Comparison of ENCODE assay signal across 32 mouse cellular contexts in the genomic region with DNA sequence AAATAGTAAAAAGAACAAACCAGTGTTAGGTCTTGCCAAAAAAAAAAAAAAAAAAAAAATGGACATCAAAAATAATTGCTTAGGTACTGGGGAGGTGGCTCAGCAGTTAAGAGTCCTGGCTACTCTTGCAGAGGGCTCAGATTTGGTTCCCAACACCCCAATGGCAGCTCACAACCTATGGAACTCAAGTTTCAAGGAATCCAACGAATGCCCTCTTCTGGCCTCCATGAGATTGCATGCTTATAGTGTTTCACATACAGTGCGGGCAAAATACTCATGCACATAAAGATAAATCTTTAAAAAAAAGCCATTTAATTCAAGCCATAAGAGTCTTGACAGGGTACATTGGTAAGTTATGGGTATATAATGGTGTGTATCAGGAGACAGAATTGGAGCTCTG.
A peak's percentile ranks its signal among the peaks of the same experiment; 100 is the strongest.
DNase-seq lines count a peak whose midpoint lies in the region; ATAC-seq and TF ChIP-seq lines count a peak whose summit lies in the region.
"Had no signal": no experiment of that assay in that cellular context is flagged by ENCODE, and none has a peak within 500 bp of the region (broad histone marks: within the 10 kb centered on the region; RNA-seq: fewer than 3 reads in every experiment).

No protein-coding gene starts in this region.

- no peak overlapping the region for H3K9ac ChIP-seq in liver, postnatal 0 days (replicated peaks)
- H3K9ac ChIP-seq in liver, embryonic 12.5 days, result no peak overlapping the region
- no peak overlapping the region for H3K9ac ChIP-seq in ES-E14 (ENCODE audit: insufficient read depth, low read depth, low read length, poor library complexity, severe bottlenecking)
- H3K9ac ChIP-seq: forebrain, embryonic 13.5 days; heart, embryonic 12.5 days; hindbrain, embryonic 13.5 days; kidney, embryonic 15.5 days; limb, embryonic 13.5 days; midbrain, embryonic 15.5 days; neural tube, embryonic 15.5 days; stomach, embryonic 15.5 days had no signal

- H3K4me2 ChIP-seq in liver, postnatal 0 days (ENCODE audit: low read depth, low read length), result no peak overlapping the region
- H3K4me2 ChIP-seq in liver, embryonic 12.5 days, result no peak overlapping the region
- H3K4me2 ChIP-seq: forebrain, embryonic 13.5 days; heart, embryonic 12.5 days; hindbrain, embryonic 13.5 days; kidney, embryonic 15.5 days; limb, embryonic 13.5 days; liver, embryonic 11.5 days; midbrain, embryonic 15.5 days; neural tube, embryonic 15.5 days; stomach, embryonic 15.5 days had no signal

- no peaks in the 10 kb centered on the region for H3K4me1 ChIP-seq in liver, postnatal 0 days (ENCODE audit: insufficient read depth)
- no peaks in the 10 kb centered on the region for H3K4me1 ChIP-seq in liver, embryonic 12.5 days
- H3K4me1 ChIP-seq in E14TG2a.4 (replicated peaks; ENCODE audit: low read depth, low read length) (peaks cover 23% of the 10 kb centered on the region), ES-E14 (ENCODE audit: control insufficient read depth in 2 of 2, insufficient read depth in 2 of 2, low read length in 2 of 2, poor library complexity in 1 of 2) (0 out of 4 replicates have a peak, but pooled peaks cover 0 to 1% of the 10 kb centered on the region in 2 experiments)
- no peaks in the 10 kb centered on the region for H3K4me1 ChIP-seq in embryonic facial prominence, embryonic 10.5 days
- H3K4me1 ChIP-seq: forebrain, embryonic 13.5 days; heart, embryonic 12.5 days; hindbrain, embryonic 13.5 days; kidney, embryonic 15.5 days; limb, embryonic 13.5 days; midbrain, embryonic 10.5 days; midbrain, embryonic 15.5 days; neural tube, embryonic 15.5 days; stomach, embryonic 15.5 days had no signal

- in situ Hi-C loops in ES-E14 (cut with MboI; ENCODE audit: low sequenced_read_pairs in 2 of 2, unreplicated experiment in 2 of 2), result no loop called here

- no peaks in the 10 kb centered on the region for H3K9me3 ChIP-seq in liver, postnatal 0 days (ENCODE audit: low read length)
- no peaks in the 10 kb centered on the region for H3K9me3 ChIP-seq in liver, embryonic 12.5 days (replicated peaks)
- H3K9me3 ChIP-seq in E14TG2a.4 (ENCODE audit: low read length), result no peaks in the 10 kb centered on the region
- H3K9me3 ChIP-seq in ES-E14 (ENCODE audit: control insufficient read depth, insufficient read depth, low read depth, low read length), result no peaks in the 10 kb centered on the region
- H3K9me3 ChIP-seq in embryonic facial prominence, embryonic 10.5 days, result no peaks in the 10 kb centered on the region
- H3K9me3 ChIP-seq: forebrain, embryonic 13.5 days; heart, embryonic 12.5 days; hindbrain, embryonic 13.5 days; kidney, embryonic 15.5 days; limb, embryonic 13.5 days; midbrain, embryonic 10.5 days; midbrain, embryonic 15.5 days; neural tube, embryonic 15.5 days; stomach, embryonic 15.5 days had no signal

- TF ChIP-seq EP300 in liver, postnatal 0 days (IDR thresholded peaks at IDR 0.05; ENCODE audit: low read depth), result no peak

- no peak for ATAC-seq in liver, postnatal 0 days
- ATAC-seq in liver, embryonic 12.5 days, result no peak
- ATAC-seq: forebrain, embryonic 13.5 days; midbrain, embryonic 15.5 days had no signal

- TF ChIP-seq CTCF in liver, postnatal 0 days (IDR thresholded peaks at IDR 0.05; ENCODE audit: low read depth), result peak; percentile 16; the same call in 1 of the 2 replicates
- 0 out of 2 replicates have a peak, but pooled peaks have one; percentile 14 for TF ChIP-seq CTCF in E14TG2a.4 (conservative IDR thresholded peaks at IDR 0.05; ENCODE audit: low read length)

- no peak overlapping the region for H3K27ac ChIP-seq in liver, postnatal 0 days (ENCODE audit: low read depth)
- H3K27ac ChIP-seq in liver, embryonic 12.5 days, result no peak overlapping the region
- H3K27ac ChIP-seq in ES-E14 (ENCODE audit: insufficient read depth, low read depth, low read length, poor library complexity, severe bottlenecking), result no peak overlapping the region
- H3K27ac ChIP-seq in embryonic facial prominence, embryonic 10.5 days (replicated peaks), result no peak overlapping the region
- H3K27ac ChIP-seq: forebrain, embryonic 13.5 days; hindbrain, embryonic 13.5 days; kidney, embryonic 15.5 days; layer of hippocampus, adult 2 months; limb, embryonic 13.5 days; midbrain, embryonic 10.5 days; midbrain, embryonic 15.5 days; neural tube, embryonic 15.5 days; stomach, embryonic 15.5 days had no signal

- no peaks in the 10 kb centered on the region for H3K36me3 ChIP-seq in liver, postnatal 0 days (replicated peaks; ENCODE audit: insufficient read depth, low read length)
- no peaks in the 10 kb centered on the region for H3K36me3 ChIP-seq in liver, embryonic 12.5 days
- H3K36me3 ChIP-seq in E14TG2a.4 (ENCODE audit: insufficient read depth, low read length) (no peaks in the 10 kb centered on the region), ES-E14 (ENCODE audit: control insufficient read depth, insufficient read depth, low read length, poor library complexity, severe bottlenecking) (no peaks in the 10 kb centered on the region)
- H3K36me3 ChIP-seq in embryonic facial prominence, embryonic 10.5 days (replicated peaks), result no peaks in the 10 kb centered on the region
- H3K36me3 ChIP-seq: heart, embryonic 12.5 days; hindbrain, embryonic 13.5 days; kidney, embryonic 15.5 days; limb, embryonic 13.5 days; midbrain, embryonic 10.5 days; midbrain, embryonic 15.5 days; neural tube, embryonic 15.5 days; stomach, embryonic 15.5 days had no signal

- H3K27me3 ChIP-seq in liver, postnatal 0 days (ENCODE audit: insufficient read depth, low read length), result no peaks in the 10 kb centered on the region
- H3K27me3 ChIP-seq in liver, embryonic 12.5 days (replicated peaks), result no peaks in the 10 kb centered on the region
- no peaks in the 10 kb centered on the region for H3K27me3 ChIP-seq in E14TG2a.4 (ENCODE audit: insufficient read depth, low read length)
- H3K27me3 ChIP-seq in embryonic facial prominence, embryonic 10.5 days (replicated peaks; ENCODE audit: low read depth, poor library complexity, severe bottlenecking), result no peaks in the 10 kb centered on the region
- H3K27me3 ChIP-seq: forebrain, embryonic 13.5 days; heart, embryonic 12.5 days; hindbrain, embryonic 13.5 days; kidney, embryonic 15.5 days; limb, embryonic 13.5 days; midbrain, embryonic 15.5 days; neural tube, embryonic 15.5 days; stomach, embryonic 15.5 days had no signal

- no peak overlapping the region for H3K4me3 ChIP-seq in liver, postnatal 0 days (ENCODE audit: low read depth, low read length)
- H3K4me3 ChIP-seq in liver, embryonic 12.5 days, result no peak overlapping the region
- H3K4me3 ChIP-seq in E14TG2a.4 (replicated peaks; ENCODE audit: low read length), result no peak overlapping the region
- no peak overlapping the region for H3K4me3 ChIP-seq in ES-E14 (ENCODE audit: insufficient read depth in 1 of 2, low read depth in 1 of 2, low read length in 2 of 2, poor library complexity in 1 of 2, severe bottlenecking in 1 of 2)
- H3K4me3 ChIP-seq in embryonic facial prominence, embryonic 10.5 days, result no peak overlapping the region
- H3K4me3 ChIP-seq: forebrain, embryonic 13.5 days; heart, embryonic 12.5 days; hindbrain, embryonic 13.5 days; kidney, embryonic 15.5 days; layer of hippocampus, adult 2 months; limb, embryonic 13.5 days; midbrain, embryonic 10.5 days; midbrain, embryonic 15.5 days; myocyte; neural tube, embryonic 15.5 days; stomach, embryonic 15.5 days had no signal

- WGBS in liver, postnatal 0 days (ENCODE audit: insufficient replicate concordance), result 78% methylated on average over 2 of the region's 2 CpGs
- WGBS in liver, embryonic 12.5 days (ENCODE audit: insufficient replicate concordance), result 82% methylated on average over 2 of the region's 2 CpGs
- WGBS in embryonic facial prominence, embryonic 10.5 days, result 86% methylated on average over 2 of the region's 2 CpGs

- DNase-seq in liver, postnatal 0 days, result no peak
- DNase-seq in ES-E14 (ENCODE audit: low read depth, low spot score) (no peak), ZHBTc4 (ENCODE audit: low read depth, low spot score) (peak; percentile 43)
- DNase-seq in embryonic facial prominence, embryonic 10.5 days (ENCODE audit: low spot score), result no peak
- no peak for DNase-seq in right cerebral cortex, adult 2 months (ENCODE audit: low spot score in 2 of 2)
- DNase-seq: adrenal gland, adult 8-10 months; cerebellum, adult 2 months; cerebellum, postnatal 14 days; gastrocnemius, postnatal 14 days; heart, adult 18-20 months; heart, postnatal 4 days; kidney, adult 18-20 months; kidney, postnatal 25 days; lung, adult 18-20 months; lung, postnatal 10 days; retina, postnatal 1 day; right cerebral cortex, postnatal 25 days; thymus, postnatal 14 days had no signal

TF ChIP-seq in ES-E14, 5 proteins besides CTCF, POLR2A, EP300 and RAD21:
- TF ChIP-seq ZNF384 (IDR thresholded peaks at IDR 0.05; ENCODE audit: low read depth, low read length), result peak; percentile 37; the same call in 1 of the 2 replicates
- TF ChIP-seq CHD2 (IDR thresholded peaks at IDR 0.05; ENCODE audit: low read depth, low read length), result no peak
- TF ChIP-seq HCFC1 (IDR thresholded peaks at IDR 0.05; ENCODE audit: borderline replicate concordance, insufficient read depth, low read length), result no peak
- peak; percentile 23; the same call in 1 of the 2 replicates for TF ChIP-seq ZC3H11A (IDR thresholded peaks at IDR 0.05; ENCODE audit: borderline replicate concordance, low read depth, low read length)
